Mouse (Mus musculus): ENCODE results near the gene Gm37240.

Gm37240 gene

GRCm38 (mm10) chr3:85480638-85481037 is 406.7 kb downstream of the Gm37240 start:
- no peak for DNase-seq

GRCm38 (mm10) chr3:85478731-85479130 is 408.6 kb downstream of the Gm37240 start:
- no peak for DNase-seq

- no peak for DNase-seq
Measured at GRCm38 (mm10) chr3:85469711-85470110, 417.6 kb downstream of the Gm37240 start.

GRCm38 (mm10) chr3:85468995-85469394 is 418.3 kb downstream of the Gm37240 start:
- DNase-seq, result no peak

GRCm38 (mm10) chr3:85465283-85466025 is 421.9 kb downstream of the Gm37240 start:
- DNase-seq, result peak; percentile 31

GRCm38 (mm10) chr3:85460021-85460420 is 427.3 kb downstream of the Gm37240 start:
- DNase-seq, result no peak

GRCm38 (mm10) chr3:85456983-85457382 is 430.3 kb downstream of the Gm37240 start:
- DNase-seq, result no peak

GRCm38 (mm10) chr3:85455453-85455852 is 431.9 kb downstream of the Gm37240 start:
- no peak for DNase-seq

GRCm38 (mm10) chr3:85454001-85454400 is 433.3 kb downstream of the Gm37240 start:
- DNase-seq, result no peak

GRCm38 (mm10) chr3:85449461-85449860 is 437.9 kb downstream of the Gm37240 start:
- DNase-seq, result no peak

GRCm38 (mm10) chr3:85442781-85443180 is 444.5 kb downstream of the Gm37240 start:
- no peak for DNase-seq

- no peak for DNase-seq
Measured at GRCm38 (mm10) chr3:85442261-85442660, 445.1 kb downstream of the Gm37240 start.

GRCm38 (mm10) chr3:85435406-85435805 is 451.9 kb downstream of the Gm37240 start:
- DNase-seq, result peak; percentile 26

GRCm38 (mm10) chr3:85431208-85431607 is 456.1 kb downstream of the Gm37240 start:
- no peak for DNase-seq

GRCm38 (mm10) chr3:85423376-85423997 is 463.8 kb downstream of the Gm37240 start:
- no peak for DNase-seq

- peak; percentile 24 for DNase-seq
Measured at GRCm38 (mm10) chr3:85421403-85421802, 465.9 kb downstream of the Gm37240 start.

GRCm38 (mm10) chr3:85417663-85418062 is 469.7 kb downstream of the Gm37240 start:
- no peak for DNase-seq

GRCm38 (mm10) chr3:85398841-85399240 is 488.5 kb downstream of the Gm37240 start:
- DNase-seq, result no peak

GRCm38 (mm10) chr3:85398483-85398835 is 488.9 kb downstream of the Gm37240 start:
- no peak for DNase-seq

- no peak for DNase-seq
Measured at GRCm38 (mm10) chr3:85397816-85398482, 489.4 kb downstream of the Gm37240 start.

GRCm38 (mm10) chr3:85393395-85393794 is 493.9 kb downstream of the Gm37240 start:
- DNase-seq, result no peak

GRCm38 (mm10) chr3:85391756-85392155 is 495.6 kb downstream of the Gm37240 start:
- DNase-seq, result no peak

GRCm38 (mm10) chr3:85391111-85391510 is 496.2 kb downstream of the Gm37240 start:
- no peak for DNase-seq

GRCm38 (mm10) chr3:85385371-85385770 is 501.9 kb downstream of the Gm37240 start:
- DNase-seq, result no peak

Data from retina, postnatal 1 day (tissue).